Mouse (Mus musculus) forebrain, embryonic 16.5 days (tissue): ENCODE results near the gene Ccdc148. TPM values are rescaled to one million over a fixed set of nuclear protein-coding genes. Genes with fewer than 3 reads are reported as not detected.

Source experiments
- ATAC-seq: fragments of 200-750 bp; cut with Nextera tagmentation; 2 replicates; pipeline ENCODE4 v1.8.0; 2017; ENCODE audit warnings: mild to moderate bottlenecking, moderate library complexity
- H3K27ac ChIP-seq: fragments of 300-500 bp; sonication (generic); 2 replicates; pipeline ENCODE4 v1.5.1; 2014; ENCODE audit warnings: low read length, control low read depth
- H3K27me3 ChIP-seq: fragments of 300-500 bp; sonication (generic); replicated peaks from 2 replicates; pipeline ENCODE4 v1.6.1; 2014; ENCODE audit warnings: low read length; ENCODE audit not compliant: control insufficient read depth, insufficient read depth
- H3K36me3 ChIP-seq: fragments of 300-500 bp; sonication (generic); 2 replicates; pipeline ENCODE4 v1.6.1; 2014; ENCODE audit not compliant: control insufficient read depth, insufficient read depth
- H3K4me1 ChIP-seq: fragments of 300-500 bp; sonication (generic); replicated peaks from 2 replicates; pipeline ENCODE4 v1.6.1; 2014; ENCODE audit warnings: low read length; ENCODE audit not compliant: control insufficient read depth, insufficient read depth
- H3K4me2 ChIP-seq: fragments of 300-500 bp; sonication (generic); 2 replicates; pipeline ENCODE4 v1.6.1; 2014; ENCODE audit warnings: mild to moderate bottlenecking, low read length, control low read depth
- H3K4me3 ChIP-seq: fragments of 300-500 bp; sonication (generic); replicated peaks from 2 replicates; pipeline ENCODE4 v1.5.1; 2014; ENCODE audit warnings: mild to moderate bottlenecking, low read length, control low read depth
- H3K9ac ChIP-seq: fragments of 300-500 bp; sonication (generic); replicated peaks from 2 replicates; pipeline ENCODE4 v1.6.1; 2014; ENCODE audit warnings: low read depth, low read length, control low read depth
- H3K9me3 ChIP-seq: fragments of 300-500 bp; sonication (generic); 2 replicates; pipeline ENCODE4 v1.6.1; 2016; ENCODE audit warnings: low read length; ENCODE audit not compliant: control insufficient read depth
- whole genome bisulfite sequencing: fragments of 180-500 bp; shearing (Covaris S2); extraction: QIAGEN DNeasy Blood & Tissue Kit; methylation state at CpG from one replicate; pipeline ENCODE4 v1.1.7; 2014; 5-methylcytosine and 5-hydroxymethylcytosine counted together
- polyA plus RNA-seq: library from polyadenylated mRNA; unstranded; fragments of >200 nt; fragmentation: Nextera tagmentation; extraction: Ambion mirVana; gene quantifications from 2 replicates; pipeline ENCODE4 v1.2.1, GENCODE M21; 2015

The Ccdc148 gene
- polyA plus RNA-seq, 1 experiment from 2014 or later = 5.8 TPM

GRCm38 (mm10) chr2:58841021-58841420 lies 319.5 kb downstream of the Ccdc148 start:
- 82% methylated on average over 3 of the region's 3 CpGs for WGBS

DNA sequence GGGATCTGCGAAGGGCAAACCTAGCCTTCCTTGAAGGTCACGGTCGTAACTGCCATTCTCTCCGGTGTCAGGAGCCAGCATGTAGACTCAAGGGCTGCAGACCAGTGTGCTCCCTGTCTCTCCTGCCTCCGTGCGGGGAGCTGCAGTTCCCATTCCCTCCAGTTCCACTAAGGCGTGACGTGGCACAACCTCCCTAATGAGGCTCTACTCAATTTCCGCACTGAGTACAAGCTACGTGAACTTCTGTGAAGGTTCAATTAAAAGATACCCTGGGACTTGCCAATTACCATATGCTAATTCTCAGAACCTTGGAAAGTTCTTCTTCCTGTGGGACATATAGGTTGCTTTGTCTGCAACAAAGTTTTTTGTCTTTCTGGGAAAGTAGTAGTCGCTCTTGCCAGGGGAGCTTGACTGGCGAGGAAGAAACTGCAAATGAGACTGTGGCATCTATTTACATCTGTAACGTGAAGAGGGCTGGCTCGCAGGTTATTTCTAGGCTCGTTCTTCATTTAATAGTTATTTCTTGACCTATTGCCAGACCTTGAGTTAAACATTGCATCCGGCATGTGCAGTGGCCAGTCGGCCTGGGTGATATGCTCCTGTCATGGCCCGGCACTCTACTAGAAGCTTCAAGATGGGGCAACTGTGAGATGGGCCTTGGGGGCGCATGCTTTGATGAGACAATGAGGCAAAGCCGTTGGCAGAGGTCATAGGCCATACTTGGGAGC lies 328.1 kb downstream of the Ccdc148 start:
- no peaks in the 10 kb centered on the region for H3K9me3 ChIP-seq
- no peak overlapping the region for H3K27ac ChIP-seq
- no peaks in the 10 kb centered on the region for H3K36me3 ChIP-seq
- no peak overlapping the region for H3K9ac ChIP-seq
- ATAC-seq = no peak
- H3K27me3 ChIP-seq = no peaks in the 10 kb centered on the region
- no peak overlapping the region for H3K4me2 ChIP-seq
- H3K4me3 ChIP-seq = no peak overlapping the region
- H3K4me1 ChIP-seq = 0 out of 2 replicates have a peak, but pooled peaks cover 2% of the 10 kb centered on the region
- 78% methylated on average over 20 of the region's 20 CpGs for WGBS

More at GRCm38 (mm10) chr2:58841021-58841420, 319.5 kb downstream of the Ccdc148 start:
- no peak for ATAC-seq
- Histone ChIP-seq H3K27me3 (no peaks in the 10 kb centered on the region), H3K36me3 (no peaks in the 10 kb centered on the region), H3K4me1 (no peaks in the 10 kb centered on the region), H3K27ac (no peak overlapping the region), H3K4me2 (no peak overlapping the region), H3K4me3 (no peak overlapping the region), H3K9ac (no peak overlapping the region), H3K9me3 (no peaks in the 10 kb centered on the region)

DNA sequence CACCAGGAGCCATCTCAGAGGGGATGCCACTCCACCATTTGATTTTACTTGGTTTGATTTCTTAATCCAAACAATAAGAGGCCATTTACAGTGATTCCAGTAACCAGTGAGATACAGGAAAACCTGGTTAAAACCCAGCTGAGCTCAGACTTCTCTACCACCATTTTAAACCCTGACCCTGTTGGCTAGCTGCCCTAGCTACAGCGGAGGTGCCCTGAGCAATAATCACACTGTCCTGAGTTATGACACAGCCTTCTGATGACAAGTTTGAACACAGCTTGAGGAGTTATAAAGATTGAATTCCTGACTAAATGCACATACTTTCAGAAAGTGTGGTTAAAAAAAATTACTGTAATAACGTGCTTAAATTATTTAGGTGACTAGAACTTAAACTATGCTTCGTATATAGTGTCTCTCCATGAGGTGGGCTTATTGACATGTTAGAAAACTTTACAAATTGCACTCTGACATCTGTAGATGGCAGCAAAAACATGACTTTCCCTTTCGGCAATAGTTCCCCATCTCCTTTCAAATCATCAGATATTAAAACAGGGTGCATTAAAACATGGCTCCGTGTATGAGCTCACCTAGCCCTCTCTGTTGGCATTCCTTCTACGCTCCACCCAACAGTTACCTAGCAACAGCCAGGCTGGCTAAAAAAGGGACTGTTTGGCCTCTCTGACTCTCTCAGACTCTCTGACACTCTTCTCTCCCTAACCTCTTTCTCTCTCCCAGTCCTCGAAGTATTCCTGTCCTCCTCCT lies 330.3 kb downstream of the Ccdc148 start:
- ATAC-seq = peak; percentile 49; the same call in 1 of the 2 replicates
- WGBS = 66% methylated on average over 7 of the region's 7 CpGs
- no peaks in the 10 kb centered on the region for H3K27me3 ChIP-seq
- H3K36me3 ChIP-seq = no peaks in the 10 kb centered on the region
- H3K4me2 ChIP-seq = no peak overlapping the region
- no peak overlapping the region for H3K9ac ChIP-seq
- H3K9me3 ChIP-seq = no peaks in the 10 kb centered on the region
- no peak overlapping the region for H3K27ac ChIP-seq
- H3K4me1 ChIP-seq = 0 out of 2 replicates have a peak, but pooled peaks cover 2% of the 10 kb centered on the region
- H3K4me3 ChIP-seq = no peak overlapping the region

DNA sequence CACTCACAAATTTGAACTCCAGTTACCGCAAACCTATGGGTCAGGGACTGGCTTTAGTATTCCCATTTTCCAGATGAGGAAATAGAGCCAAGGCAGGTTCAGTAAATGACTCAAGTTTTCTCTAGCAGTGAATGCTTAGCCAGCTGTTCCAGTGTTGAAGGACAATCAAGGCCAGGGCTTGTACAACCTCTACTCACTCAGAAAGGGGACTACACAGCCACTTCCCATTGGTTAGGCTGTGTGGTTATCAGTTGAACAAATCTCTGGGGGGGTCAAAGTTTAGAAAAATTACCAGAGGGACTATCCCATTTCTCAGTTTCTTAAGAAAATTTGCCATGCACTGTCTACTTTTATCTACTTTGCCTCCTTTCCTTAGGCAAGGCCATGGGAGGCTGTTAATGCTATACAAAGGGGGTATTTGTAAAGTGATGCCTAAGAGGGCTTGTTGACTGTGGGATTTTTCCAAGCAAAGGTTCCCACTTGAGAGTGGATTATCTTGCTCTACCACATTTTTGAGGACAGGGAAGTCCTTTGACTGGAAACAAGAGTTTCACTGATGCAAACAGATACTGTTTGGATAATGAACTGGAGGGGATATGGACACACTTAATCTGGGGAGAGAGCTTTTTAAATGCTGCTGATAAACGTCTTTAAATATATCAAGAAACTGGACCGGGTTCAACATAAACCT lies 331.4 kb downstream of the Ccdc148 start:
- Histone ChIP-seq H3K27me3 (no peaks in the 10 kb centered on the region), H3K36me3 (no peaks in the 10 kb centered on the region), H3K27ac (no peak overlapping the region), H3K4me3 (no peak overlapping the region), H3K4me2 (no peak overlapping the region), H3K9me3 (no peaks in the 10 kb centered on the region), H3K9ac (no peak overlapping the region), H3K4me1 (no peaks in the 10 kb centered on the region)
- no peak for ATAC-seq
- WGBS = 73% methylated on average over 3 of the region's 3 CpGs

GRCm38 (mm10) chr2:58812941-58813340 lies 347.5 kb downstream of the Ccdc148 start:
- H3K4me3 ChIP-seq = no peak overlapping the region
- H3K4me2 ChIP-seq = no peak overlapping the region
- no peaks in the 10 kb centered on the region for H3K36me3 ChIP-seq
- H3K27me3 ChIP-seq = no peaks in the 10 kb centered on the region
- H3K9me3 ChIP-seq = no peaks in the 10 kb centered on the region
- H3K4me1 ChIP-seq = no peaks in the 10 kb centered on the region
- ATAC-seq = no peak
- 4% methylated on average over 2 of the region's 2 CpGs for WGBS
- no peak overlapping the region for H3K9ac ChIP-seq
- H3K27ac ChIP-seq = no peak overlapping the region

GRCm38 (mm10) chr2:58799623-58800022 lies 360.9 kb downstream of the Ccdc148 start:
- Histone ChIP-seq H3K27me3 (no peaks in the 10 kb centered on the region), H3K36me3 (no peaks in the 10 kb centered on the region), H3K4me3 (no peak overlapping the region), H3K4me2 (no peak overlapping the region), H3K4me1 (no peaks in the 10 kb centered on the region), H3K9ac (no peak overlapping the region), H3K9me3 (no peaks in the 10 kb centered on the region), H3K27ac (no peak overlapping the region)
- WGBS = 91% methylated on average over 5 of the region's 5 CpGs
- no peak for ATAC-seq

GRCm38 (mm10) chr2:58799126-58799525 lies 361.4 kb downstream of the Ccdc148 start:
- H3K27ac ChIP-seq = no peak overlapping the region
- H3K4me3 ChIP-seq = no peak overlapping the region
- ATAC-seq = no peak
- no peaks in the 10 kb centered on the region for H3K4me1 ChIP-seq
- no peaks in the 10 kb centered on the region for H3K27me3 ChIP-seq
- 81% methylated on average over 9 of the region's 9 CpGs for WGBS
- no peak overlapping the region for H3K9ac ChIP-seq
- no peaks in the 10 kb centered on the region for H3K36me3 ChIP-seq
- H3K4me2 ChIP-seq = no peak overlapping the region
- H3K9me3 ChIP-seq = no peaks in the 10 kb centered on the region

GRCm38 (mm10) chr2:58797506-58797905 lies 363.0 kb downstream of the Ccdc148 start:
- ATAC-seq = no peak

GRCm38 (mm10) chr2:58795432-58795831 lies 365.1 kb downstream of the Ccdc148 start:
- Histone ChIP-seq H3K4me1 (no peaks in the 10 kb centered on the region), H3K27me3 (no peaks in the 10 kb centered on the region), H3K9me3 (no peaks in the 10 kb centered on the region), H3K9ac (no peak overlapping the region), H3K4me2 (no peak overlapping the region), H3K4me3 (no peak overlapping the region), H3K36me3 (no peaks in the 10 kb centered on the region), H3K27ac (no peak overlapping the region)
- ATAC-seq = no peak
- WGBS = 91% methylated on average over 5 of the region's 5 CpGs

More at GRCm38 (mm10) chr2:58797506-58797905, 363.0 kb downstream of the Ccdc148 start:
- H3K27me3 ChIP-seq = no peaks in the 10 kb centered on the region
- H3K9ac ChIP-seq = no peak overlapping the region
- H3K36me3 ChIP-seq = no peaks in the 10 kb centered on the region
- no peak overlapping the region for H3K4me3 ChIP-seq
- H3K4me1 ChIP-seq = no peaks in the 10 kb centered on the region
- H3K9me3 ChIP-seq = no peaks in the 10 kb centered on the region
- no peak overlapping the region for H3K27ac ChIP-seq
- no peak overlapping the region for H3K4me2 ChIP-seq
- 24% methylated on average over 4 of the region's 4 CpGs for WGBS
